Mouse (Mus musculus): ENCODE measurements at regions not wholly inside any gene's neighbourhood (a gene's known extent, or its start where the extent isn't known, plus 50 kb on each side); places are given as distances from the start of the nearest gene placed in this dataset.

GRCm38 (mm10) chr16:71197523-71197922 lies 883.8 kb downstream of the Gbe1 start:
- no peak for DNase-seq (ENCODE audit: extremely low spot score, low read depth, low spot score)

DNA sequence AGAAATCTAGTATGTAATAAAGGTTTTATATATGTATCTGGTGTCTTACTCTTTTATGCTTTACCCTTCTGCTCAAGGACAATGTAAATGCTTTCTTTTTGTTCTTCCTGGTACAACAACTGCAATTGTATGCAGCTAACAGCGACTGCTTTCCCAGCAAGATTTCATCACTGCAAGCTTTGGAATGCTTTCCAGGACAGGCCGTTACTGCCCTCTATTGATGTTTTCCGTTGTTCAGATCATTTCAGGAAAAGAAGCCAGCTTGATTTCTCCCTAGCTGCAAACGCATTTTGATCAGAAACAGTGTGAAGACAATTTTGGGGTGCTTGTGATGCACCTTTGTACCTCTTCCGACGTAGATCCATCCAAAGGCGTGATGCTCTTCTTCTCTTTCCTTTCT lies 895.1 kb downstream of the Gbe1 start:
- DNase-seq (ENCODE audit: extremely low spot score, low read depth, low spot score), result no peak

GRCm38 (mm10) chr16:71224469-71224868 lies 910.7 kb downstream of the Gbe1 start:
- no peak for DNase-seq (ENCODE audit: extremely low spot score, low read depth, low spot score)

GRCm38 (mm10) chr16:71230104-71230653 lies 916.4 kb downstream of the Gbe1 start:
- no peak for DNase-seq (ENCODE audit: extremely low spot score, low read depth, low spot score)

DNA sequence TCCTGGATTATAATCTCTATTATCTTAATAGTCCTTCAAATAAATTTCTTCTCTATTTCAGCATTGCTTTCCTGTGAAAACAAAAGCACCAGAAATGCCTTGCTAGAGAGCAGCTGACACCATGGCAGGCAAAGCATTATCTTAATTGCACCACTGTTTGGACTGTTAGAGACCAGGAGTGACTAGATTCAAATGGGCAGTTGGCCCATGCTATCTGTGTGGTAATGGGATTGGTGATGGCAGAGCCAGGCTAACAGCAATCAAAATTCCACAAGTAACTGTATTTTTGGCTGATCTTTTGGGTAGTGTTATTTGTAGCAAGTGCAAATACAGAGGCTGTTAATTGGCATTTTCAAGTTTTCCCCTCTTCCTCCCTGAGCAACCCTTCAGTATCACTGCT lies 929.3 kb downstream of the Gbe1 start:
- DNase-seq (ENCODE audit: extremely low spot score, low read depth, low spot score), result no peak

- no peak for DNase-seq (ENCODE audit: extremely low spot score, low read depth, low spot score)
Observed at GRCm38 (mm10) chr16:71243480-71243879, 929.7 kb downstream of the Gbe1 start.

- DNase-seq (ENCODE audit: extremely low spot score, low read depth, low spot score), result peak; percentile 33
Observed at GRCm38 (mm10) chr16:71247516-71248139, 933.9 kb downstream of the Gbe1 start.

DNA sequence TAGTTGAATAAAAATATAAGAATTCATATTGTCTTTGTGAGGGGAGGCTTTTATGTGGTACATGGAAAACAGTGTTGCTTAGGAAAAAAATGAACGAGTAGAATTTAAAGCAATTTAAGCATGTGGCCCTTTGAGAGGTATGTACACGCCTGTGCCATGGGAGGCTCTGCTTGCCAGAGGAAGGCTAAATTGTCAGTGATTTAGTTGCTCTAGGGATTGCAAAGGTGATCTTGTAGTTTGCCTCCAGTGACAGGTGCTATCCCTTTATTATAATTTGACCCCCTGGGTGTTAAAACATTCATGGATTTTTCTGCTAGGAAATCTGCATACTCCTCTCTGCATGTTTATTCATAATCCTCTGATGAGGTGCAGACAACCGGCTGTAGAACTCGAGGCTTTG lies 942.0 kb downstream of the Gbe1 start:
- no peak for DNase-seq (ENCODE audit: extremely low spot score, low read depth, low spot score)

GRCm38 (mm10) chr16:71256175-71256574 lies 942.4 kb downstream of the Gbe1 start:
- DNase-seq (ENCODE audit: extremely low spot score, low read depth, low spot score), result no peak

DNA sequence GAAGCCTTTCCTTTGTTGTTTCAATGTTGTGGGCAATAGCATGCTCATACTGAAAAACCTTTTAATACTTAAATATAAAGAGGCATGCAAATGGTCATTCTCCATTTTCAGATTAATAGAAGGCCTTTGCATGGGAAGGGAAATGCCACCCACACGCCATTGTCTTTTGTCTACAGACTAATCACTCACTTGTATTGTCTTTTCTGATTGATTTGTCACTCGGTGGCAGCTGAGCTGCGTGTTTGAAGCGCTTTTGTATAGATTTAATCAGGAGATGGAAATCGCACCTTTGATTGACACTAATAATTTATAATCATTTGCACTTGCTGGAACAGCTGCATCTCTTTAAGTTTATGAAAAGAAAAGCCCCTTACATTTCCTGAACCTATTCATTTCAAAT lies 953.4 kb downstream of the Gbe1 start:
- no peak for DNase-seq (ENCODE audit: extremely low spot score, low read depth, low spot score)
